Mouse (Mus musculus) small intestine, adult 2 months (tissue): ENCODE measurements around the gene Ranbp3l. TPM values are rescaled to one million over a fixed set of nuclear protein-coding genes. Genes with fewer than 3 reads are reported as not detected.

Experiments used
- H3K27ac ChIP-seq: fragments of 200-500 bp; 2 replicates; pipeline ENCODE4 v1.5.1; 2012; ENCODE audit warnings: low read depth, low read length, control low read depth, inconsistent platforms; ENCODE audit not compliant: insufficient read depth
- H3K27me3 ChIP-seq: fragments of 200-500 bp; 2 replicates; pipeline ENCODE4 v1.6.1; 2012; ENCODE audit warnings: mild to moderate bottlenecking, moderate library complexity, low read length, inconsistent platforms; ENCODE audit not compliant: control insufficient read depth, insufficient read depth
- H3K36me3 ChIP-seq: fragments of 200-500 bp; 2 replicates; pipeline ENCODE4 v1.6.1; 2012; ENCODE audit warnings: mild to moderate bottlenecking, low read length, control low read depth, inconsistent platforms; ENCODE audit not compliant: control insufficient read depth, insufficient read depth
- H3K4me1 ChIP-seq: fragments of 200-500 bp; 2 replicates; pipeline ENCODE4 v1.6.1; 2012; ENCODE audit warnings: low read length, inconsistent platforms, mixed read lengths; ENCODE audit not compliant: control insufficient read depth, insufficient read depth, insufficient read length
- H3K4me3 ChIP-seq: fragments of 200-500 bp; 2 replicates; pipeline ENCODE4 v1.5.1; 2012; ENCODE audit warnings: low read depth, mild to moderate bottlenecking, control low read depth, inconsistent platforms, low read length, moderate library complexity
- CTCF ChIP-seq: fragments of 200-500 bp; IDR thresholded peaks from 2 replicates; pipeline ENCODE4 v1.5.1; 2012; ENCODE audit warnings: low read depth, mild to moderate bottlenecking, control low read depth, inconsistent platforms, low read length, moderate library complexity, mixed read lengths; ENCODE audit not compliant: insufficient replicate concordance, insufficient read length; ENCODE audit errors: extremely low read depth
- POLR2A ChIP-seq: fragments of 200-500 bp; IDR thresholded peaks from 2 replicates; pipeline ENCODE4 v1.6.1; 2012; ENCODE audit warnings: low read depth, mild to moderate bottlenecking, control low read depth, inconsistent platforms, low read length, moderate library complexity
- WGBS: fragments of 180-500 bp; shearing (Covaris S2); methylation state at CpG from one replicate; pipeline ENCODE4 v1.1.7; 2018; 5-methylcytosine and 5-hydroxymethylcytosine counted together
- polyA plus RNA-seq: library from polyadenylated mRNA; depleted of rRNA; stranded (reverse); fragments of >200 nt; gene quantifications from 2 replicates; pipeline ENCODE4 v1.2.3, GENCODE M21; 2012

The Ranbp3l gene
- polyA plus RNA-seq, 1 experiment = not detected

DNA sequence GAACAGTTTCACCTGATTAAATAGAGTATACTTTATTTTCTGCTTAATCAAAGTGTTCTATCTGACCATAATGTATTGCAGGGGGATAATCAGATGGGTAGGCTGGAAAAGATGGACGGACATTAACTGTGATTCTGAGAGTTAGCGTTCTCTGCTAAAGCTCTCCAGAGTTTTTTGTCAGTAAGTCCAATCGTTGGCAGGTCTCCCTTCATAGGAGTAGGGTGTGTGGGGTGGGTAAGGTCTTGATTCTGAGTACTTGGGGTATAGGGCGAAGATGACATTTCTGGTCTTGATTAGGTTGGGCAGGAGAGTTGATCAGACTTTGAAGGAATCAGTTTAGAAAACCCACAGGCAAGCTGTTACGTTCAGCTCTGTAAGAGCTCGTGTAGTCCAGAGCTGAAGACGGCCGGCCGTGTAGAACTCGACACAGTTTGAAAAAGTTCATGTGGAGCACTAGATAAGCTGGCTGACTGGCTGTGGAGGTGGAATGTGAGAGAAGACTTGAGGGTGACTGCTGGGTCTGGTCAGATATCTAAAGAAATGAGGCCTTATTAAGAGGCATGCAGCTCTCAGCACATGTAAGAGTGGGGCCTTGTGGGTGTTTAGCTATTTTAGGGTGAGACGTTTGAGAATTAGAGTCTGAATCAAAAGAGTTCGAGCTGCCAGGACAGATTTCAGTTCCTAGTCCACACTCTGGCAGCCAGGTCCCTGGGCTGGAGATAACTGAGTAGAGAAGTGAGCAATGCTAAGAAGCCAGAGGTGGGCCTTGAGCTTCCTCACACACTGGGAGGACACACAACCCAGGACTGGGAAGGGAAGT lies 110.9 kb downstream of the Ranbp3l start:
- TF ChIP-seq CTCF = no peak
- no peak for TF ChIP-seq POLR2A
- no peak overlapping the region for H3K4me3 ChIP-seq
- H3K36me3 ChIP-seq = no peaks in the 10 kb centered on the region
- H3K27ac ChIP-seq = peak overlapping the region; percentile 9; the same call in 1 of the 2 replicates
- no peaks in the 10 kb centered on the region for H3K27me3 ChIP-seq
- H3K4me1 ChIP-seq = peaks cover 12% of the 10 kb centered on the region; the same call in 1 of the 2 replicates
- 32% methylated on average over 12 of the region's 12 CpGs for WGBS

DNA sequence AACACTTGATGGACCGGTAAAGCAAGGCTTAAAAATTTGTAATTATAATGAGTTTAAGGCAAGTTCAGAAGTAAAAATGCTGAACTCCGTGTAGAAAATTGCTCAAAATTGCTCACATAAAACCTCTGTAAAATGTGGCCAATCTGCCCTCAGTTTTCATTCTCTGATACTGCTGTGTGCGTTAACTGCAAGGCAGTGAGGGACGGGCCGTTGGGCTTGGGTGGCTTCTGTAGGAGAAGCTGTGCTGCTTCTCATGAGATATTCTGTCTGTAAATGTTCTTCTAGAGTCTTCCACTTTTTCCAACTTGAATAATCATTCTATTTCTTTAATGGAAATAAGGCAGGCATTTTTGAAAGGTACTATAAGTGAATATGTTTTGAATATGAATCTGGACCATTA lies 111.9 kb downstream of the Ranbp3l start:
- TF ChIP-seq POLR2A = no peak
- no peak for TF ChIP-seq CTCF
- no peak overlapping the region for H3K27ac ChIP-seq
- no peaks in the 10 kb centered on the region for H3K27me3 ChIP-seq
- peaks cover 10% of the 10 kb centered on the region; the same call in 1 of the 2 replicates for H3K4me1 ChIP-seq
- no peak overlapping the region for H3K4me3 ChIP-seq
- 32% methylated on average over 5 of the region's 5 CpGs for WGBS
- H3K36me3 ChIP-seq = no peaks in the 10 kb centered on the region

GRCm38 (mm10) chr15:9080206-9080605 lies 112.5 kb downstream of the Ranbp3l start:
- no peak for TF ChIP-seq POLR2A
- no peak overlapping the region for H3K27ac ChIP-seq
- H3K4me3 ChIP-seq = no peak overlapping the region
- no peaks in the 10 kb centered on the region for H3K36me3 ChIP-seq
- peaks cover 8% of the 10 kb centered on the region; the same call in 1 of the 2 replicates for H3K4me1 ChIP-seq
- H3K27me3 ChIP-seq = no peaks in the 10 kb centered on the region
- WGBS = 27% methylated on average over 4 of the region's 4 CpGs

- no peaks in the 10 kb centered on the region for H3K27me3 ChIP-seq
- no peaks in the 10 kb centered on the region for H3K36me3 ChIP-seq
- TF ChIP-seq CTCF (no peak), POLR2A (no peak)
- WGBS = 73% methylated on average over 3 of the region's 3 CpGs
- H3K4me3 ChIP-seq = no peak overlapping the region
- no peak overlapping the region for H3K27ac ChIP-seq
- H3K4me1 ChIP-seq = peaks cover 6% of the 10 kb centered on the region; the same call in 1 of the 2 replicates
Measured at GRCm38 (mm10) chr15:9081294-9081693, 113.5 kb downstream of the Ranbp3l start.

GRCm38 (mm10) chr15:9082753-9083152 lies 115.0 kb downstream of the Ranbp3l start:
- no peak overlapping the region for H3K4me3 ChIP-seq
- 53% methylated on average over 9 of the region's 9 CpGs for WGBS
- peaks cover 6% of the 10 kb centered on the region; the same call in 1 of the 2 replicates for H3K4me1 ChIP-seq
- H3K27me3 ChIP-seq = no peaks in the 10 kb centered on the region
- no peaks in the 10 kb centered on the region for H3K36me3 ChIP-seq
- TF ChIP-seq POLR2A (no peak), CTCF (no peak)
- H3K27ac ChIP-seq = no peak overlapping the region

DNA sequence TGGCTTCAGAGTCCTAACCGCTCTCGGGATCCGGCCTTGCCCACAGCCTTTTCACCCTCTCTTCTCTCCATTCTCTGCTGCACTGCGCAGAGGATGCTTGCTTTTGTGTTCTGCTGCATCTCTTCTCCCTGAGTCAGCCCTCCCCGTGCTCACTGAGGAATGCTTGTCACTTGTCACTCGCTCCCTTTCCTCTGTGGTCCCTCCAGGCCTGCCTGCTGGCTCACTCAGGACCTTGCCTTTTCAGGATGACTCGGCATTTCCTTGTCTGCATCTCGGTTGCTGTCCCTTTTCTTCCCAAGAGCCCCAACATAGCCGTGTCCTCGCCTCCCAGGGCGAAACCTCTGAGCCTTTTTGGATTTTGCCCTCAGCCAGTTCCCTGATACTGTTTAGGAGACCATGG lies 119.1 kb downstream of the Ranbp3l start:
- TF ChIP-seq POLR2A (no peak), CTCF (no peak)
- Histone ChIP-seq H3K4me1 (peaks cover 13% of the 10 kb centered on the region), H3K4me3 (no peak overlapping the region), H3K36me3 (0 out of 2 replicates have a peak, but pooled peaks cover 2% of the 10 kb centered on the region), H3K27me3 (no peaks in the 10 kb centered on the region), H3K27ac (peak overlapping the region; percentile 32; the same call in 1 of the 2 replicates)
- WGBS = 61% methylated on average over 11 of the region's 11 CpGs

- no peaks in the 10 kb centered on the region for H3K27me3 ChIP-seq
- 64% methylated on average over 5 of the region's 5 CpGs for WGBS
- no peak overlapping the region; the same call in 1 of the 2 replicates for H3K27ac ChIP-seq
- H3K36me3 ChIP-seq = 0 out of 2 replicates have a peak, but pooled peaks cover 2% of the 10 kb centered on the region
- H3K4me1 ChIP-seq = peaks cover 13% of the 10 kb centered on the region
- H3K4me3 ChIP-seq = no peak overlapping the region
- TF ChIP-seq CTCF (no peak), POLR2A (no peak)
Measured at GRCm38 (mm10) chr15:9087421-9087820, 119.7 kb downstream of the Ranbp3l start.
